Mouse (Mus musculus) c-Kit-negative CD71-positive TER-119-positive erythroid progenitor cells, embryonic 14.5 days (primary cell): ENCODE results near the gene Capn8.

Experiments
- DNase-seq: peaks from one replicate; pipeline ENCODE4 v3.0.0-alpha.2; 2013; ENCODE audit warnings: low read depth, low spot score

Capn8 gene

GRCm38 (mm10) chr1:182550761-182551160 lies 14.0 kb upstream of the Capn8 start:
- no peak for DNase-seq

GRCm38 (mm10) chr1:182553649-182554375 lies 11.0 kb upstream of the Capn8 start:
- DNase-seq = no peak

- no peak for DNase-seq
Measured at GRCm38 (mm10) chr1:182558271-182558670, 6.5 kb upstream of the Capn8 start.

GRCm38 (mm10) chr1:182559530-182559929 lies 5.3 kb upstream of the Capn8 start:
- no peak for DNase-seq

GRCm38 (mm10) chr1:182560390-182561098 lies 4.3 kb upstream of the Capn8 start:
- no peak for DNase-seq

- DNase-seq = no peak
Measured at GRCm38 (mm10) chr1:182561945-182562514, 2.8 kb upstream of the Capn8 start.

- no peak for DNase-seq
Measured at GRCm38 (mm10) chr1:182562576-182563370, 2.0 kb upstream of the Capn8 start.

- no peak for DNase-seq
Measured at GRCm38 (mm10) chr1:182565351-182565835, 586 bp downstream of the Capn8 start.

- no peak for DNase-seq
Measured at GRCm38 (mm10) chr1:182571148-182571547, 6.3 kb downstream of the Capn8 start.

- no peak for DNase-seq
Measured at GRCm38 (mm10) chr1:182571973-182572372, 7.2 kb downstream of the Capn8 start.

GRCm38 (mm10) chr1:182573856-182574665 lies 9.3 kb downstream of the Capn8 start:
- no peak for DNase-seq

- DNase-seq = no peak
Measured at GRCm38 (mm10) chr1:182574666-182575049, 9.9 kb downstream of the Capn8 start.

- no peak for DNase-seq
Measured at GRCm38 (mm10) chr1:182584169-182584568, 19.4 kb downstream of the Capn8 start.

GRCm38 (mm10) chr1:182585162-182585840 lies 20.5 kb downstream of the Capn8 start:
- DNase-seq = no peak

GRCm38 (mm10) chr1:182587706-182588105 lies 22.9 kb downstream of the Capn8 start:
- no peak for DNase-seq

- no peak for DNase-seq
Measured at GRCm38 (mm10) chr1:182591491-182591890, 26.7 kb downstream of the Capn8 start.

GRCm38 (mm10) chr1:182592436-182592835 lies 27.6 kb downstream of the Capn8 start:
- DNase-seq = no peak

- no peak for DNase-seq
Measured at GRCm38 (mm10) chr1:182605330-182606150, 40.7 kb downstream of the Capn8 start.

GRCm38 (mm10) chr1:182609701-182610335 lies 45.0 kb downstream of the Capn8 start:
- DNase-seq = no peak
